Mouse (Mus musculus): ENCODE data around the gene Wdr82. TPM values are rescaled to one million over a fixed set of nuclear protein-coding genes. Genes with fewer than 3 reads are reported as not detected.

The Wdr82 gene
- polyA plus RNA-seq, 1 experiment from 2014 or later, result 30.8 TPM

GRCm38 (mm10) chr9:106199535-106200272, 29.0 kb downstream of the Wdr82 start, which contains the start of gene Ppm1m:
Gene Ppm1m, minus strand, starts transcription at chr9:106199746.
- 41% methylated on average over 18 of the region's 18 CpGs for WGBS
- Histone ChIP-seq H3K9ac (peak within 1 kb of the TSS; percentile 76), H3K4me3 (peak within 1 kb of the TSS; percentile 64), H3K9me3 (no peaks in the 10 kb centered on the region), H3K36me3 (peaks cover 24% of the 10 kb centered on the region), H3K4me1 (peaks cover 25% of the 10 kb centered on the region), H3K27me3 (no peaks in the 10 kb centered on the region), H3K27ac (no peak within 1 kb of the TSS), H3K4me2 (replicated peaks) (peak within 1 kb of the TSS; percentile 67)
- no peak for ATAC-seq (ENCODE audit: insufficient number of reproducible peaks, insufficient read depth, low FRiP score, low TSS enrichment)

GRCm38 (mm10) chr9:106201895-106202294, 31.2 kb downstream of the Wdr82 start:
- H3K4me1 ChIP-seq, result peaks cover 28% of the 10 kb centered on the region

GRCm38 (mm10) chr9:106202819-106203636, 32.3 kb downstream of the Wdr82 start, which contains the start of gene Twf2:
Gene Twf2, plus strand, starts transcription at chr9:106203108.
- Histone ChIP-seq H3K4me2 (replicated peaks) (peak within 1 kb of the TSS; percentile 56), H3K4me1 (peaks cover 23% of the 10 kb centered on the region), H3K9me3 (no peaks in the 10 kb centered on the region), H3K4me3 (peak within 1 kb of the TSS; percentile 57), H3K27me3 (no peaks in the 10 kb centered on the region), H3K9ac (peak within 1 kb of the TSS; percentile 69), H3K27ac (peak within 1 kb of the TSS; percentile 77), H3K36me3 (0 out of 2 replicates have a peak, but pooled peaks cover 2% of the 10 kb centered on the region)
- WGBS, result 1% methylated on average over 61 of the region's 61 CpGs
- ATAC-seq (ENCODE audit: insufficient number of reproducible peaks, insufficient read depth, low FRiP score, low TSS enrichment), result peak; percentile 88

More at GRCm38 (mm10) chr9:106201895-106202294, 31.2 kb downstream of the Wdr82 start:
- Histone ChIP-seq H3K4me3 (peak overlapping the region; percentile 57; the same call in 1 of the 2 replicates), H3K4me2 (replicated peaks) (peak overlapping the region; percentile 56), H3K27me3 (no peaks in the 10 kb centered on the region), H3K36me3 (0 out of 2 replicates have a peak, but pooled peaks cover 2% of the 10 kb centered on the region), H3K27ac (no peak overlapping the region), H3K9me3 (no peaks in the 10 kb centered on the region), H3K9ac (no peak overlapping the region)
- WGBS, result 82% methylated on average over 3 of the region's 3 CpGs
- ATAC-seq (ENCODE audit: insufficient number of reproducible peaks, insufficient read depth, low FRiP score, low TSS enrichment), result no peak

- Histone ChIP-seq H3K4me2 (replicated peaks) (peak overlapping the region; percentile 56), H3K9ac (peak overlapping the region; percentile 28; the same call in 1 of the 2 replicates), H3K27ac (no peak overlapping the region), H3K4me3 (peak overlapping the region; percentile 57; the same call in 1 of the 2 replicates), H3K4me1 (peaks cover 20% of the 10 kb centered on the region), H3K27me3 (no peaks in the 10 kb centered on the region), H3K9me3 (no peaks in the 10 kb centered on the region), H3K36me3 (0 out of 2 replicates have a peak, but pooled peaks cover 3% of the 10 kb centered on the region)
- ATAC-seq (ENCODE audit: insufficient number of reproducible peaks, insufficient read depth, low FRiP score, low TSS enrichment), result no peak
- 77% methylated on average over 7 of the region's 7 CpGs for WGBS
Measured at GRCm38 (mm10) chr9:106203990-106204851, 33.5 kb downstream of the Wdr82 start.

GRCm38 (mm10) chr9:106205713-106206290, 35.1 kb downstream of the Wdr82 start:
- H3K27ac ChIP-seq, result no peak overlapping the region

GRCm38 (mm10) chr9:106206515-106206914, 35.8 kb downstream of the Wdr82 start:
- no peak for ATAC-seq (ENCODE audit: insufficient number of reproducible peaks, insufficient read depth, low FRiP score, low TSS enrichment)
- H3K4me1 ChIP-seq, result peaks cover 17% of the 10 kb centered on the region
- no peak overlapping the region for H3K4me3 ChIP-seq
- H3K9me3 ChIP-seq, result no peaks in the 10 kb centered on the region
- 0 out of 2 replicates have a peak, but pooled peaks cover 3% of the 10 kb centered on the region for H3K36me3 ChIP-seq
- H3K9ac ChIP-seq, result no peak overlapping the region
- 75% methylated on average over 2 of the region's 2 CpGs for WGBS
- no peak overlapping the region for H3K4me2 ChIP-seq (replicated peaks)
- no peak overlapping the region for H3K27ac ChIP-seq
- H3K27me3 ChIP-seq, result no peaks in the 10 kb centered on the region

More at GRCm38 (mm10) chr9:106205713-106206290, 35.1 kb downstream of the Wdr82 start:
- Histone ChIP-seq H3K4me1 (peaks cover 15% of the 10 kb centered on the region), H3K27me3 (no peaks in the 10 kb centered on the region), H3K4me3 (no peak overlapping the region), H3K9ac (no peak overlapping the region), H3K9me3 (no peaks in the 10 kb centered on the region), H3K4me2 (replicated peaks) (no peak overlapping the region), H3K36me3 (0 out of 2 replicates have a peak, but pooled peaks cover 3% of the 10 kb centered on the region)
- ATAC-seq (ENCODE audit: insufficient number of reproducible peaks, insufficient read depth, low FRiP score, low TSS enrichment), result no peak
- 77% methylated on average over 7 of the region's 7 CpGs for WGBS

- Histone ChIP-seq H3K36me3 (peaks cover 11% of the 10 kb centered on the region), H3K4me1 (peaks cover 26% of the 10 kb centered on the region), H3K9me3 (no peaks in the 10 kb centered on the region), H3K9ac (no peak overlapping the region), H3K27me3 (no peaks in the 10 kb centered on the region), H3K4me2 (replicated peaks) (no peak overlapping the region), H3K4me3 (no peak overlapping the region), H3K27ac (no peak overlapping the region)
- WGBS, result 86% methylated on average over 5 of the region's 5 CpGs
- no peak for ATAC-seq (ENCODE audit: insufficient number of reproducible peaks, insufficient read depth, low FRiP score, low TSS enrichment)
Measured at GRCm38 (mm10) chr9:106208181-106208580, 37.5 kb downstream of the Wdr82 start.

- Histone ChIP-seq H3K4me2 (replicated peaks) (no peak overlapping the region), H3K27me3 (no peaks in the 10 kb centered on the region), H3K4me1 (peaks cover 11% of the 10 kb centered on the region), H3K36me3 (peaks cover 27% of the 10 kb centered on the region), H3K9me3 (no peaks in the 10 kb centered on the region), H3K9ac (no peak overlapping the region), H3K4me3 (no peak overlapping the region), H3K27ac (no peak overlapping the region)
- ATAC-seq (ENCODE audit: insufficient number of reproducible peaks, insufficient read depth, low FRiP score, low TSS enrichment), result no peak
- WGBS, result 89% methylated on average over 4 of the region's 4 CpGs
Measured at GRCm38 (mm10) chr9:106209954-106210353, 39.2 kb downstream of the Wdr82 start.

- Histone ChIP-seq H3K27me3 (no peaks in the 10 kb centered on the region), H3K9ac (no peak overlapping the region), H3K4me2 (replicated peaks) (peak overlapping the region; percentile 48), H3K9me3 (no peaks in the 10 kb centered on the region), H3K4me3 (0 out of 2 replicates have a peak overlapping the region, but pooled peaks have one; percentile 27), H3K36me3 (peaks cover 32% of the 10 kb centered on the region), H3K27ac (peak overlapping the region; percentile 52; the same call in 1 of the 2 replicates), H3K4me1 (peaks cover 11% of the 10 kb centered on the region)
- WGBS, result 48% methylated on average over 9 of the region's 9 CpGs
- ATAC-seq (ENCODE audit: insufficient number of reproducible peaks, insufficient read depth, low FRiP score, low TSS enrichment), result no peak
Measured at GRCm38 (mm10) chr9:106210853-106211609, 40.3 kb downstream of the Wdr82 start.

Measured in embryonic facial prominence, embryonic 12.5 days (tissue).